Mouse (Mus musculus) naive thymus-derived CD4-positive, alpha-beta T cell, adult 2 months (primary cell): Measurements from ENCODE around the gene Agbl4.

Experiments used
- DNase-seq: peaks from one replicate; pipeline ENCODE4 v3.0.0-alpha.2; 2011; ENCODE audit warnings: low read depth

Agbl4 gene

GRCm38 (mm10) chr4:111447918-111448317 lies 1050.5 kb downstream of the Agbl4 start:
- no peak for DNase-seq

- DNase-seq = no peak
Measured at GRCm38 (mm10) chr4:111448586-111448985, 1051.1 kb downstream of the Agbl4 start.

- DNase-seq = no peak
Measured at GRCm38 (mm10) chr4:111449442-111450199, 1052.2 kb downstream of the Agbl4 start.

DNA sequence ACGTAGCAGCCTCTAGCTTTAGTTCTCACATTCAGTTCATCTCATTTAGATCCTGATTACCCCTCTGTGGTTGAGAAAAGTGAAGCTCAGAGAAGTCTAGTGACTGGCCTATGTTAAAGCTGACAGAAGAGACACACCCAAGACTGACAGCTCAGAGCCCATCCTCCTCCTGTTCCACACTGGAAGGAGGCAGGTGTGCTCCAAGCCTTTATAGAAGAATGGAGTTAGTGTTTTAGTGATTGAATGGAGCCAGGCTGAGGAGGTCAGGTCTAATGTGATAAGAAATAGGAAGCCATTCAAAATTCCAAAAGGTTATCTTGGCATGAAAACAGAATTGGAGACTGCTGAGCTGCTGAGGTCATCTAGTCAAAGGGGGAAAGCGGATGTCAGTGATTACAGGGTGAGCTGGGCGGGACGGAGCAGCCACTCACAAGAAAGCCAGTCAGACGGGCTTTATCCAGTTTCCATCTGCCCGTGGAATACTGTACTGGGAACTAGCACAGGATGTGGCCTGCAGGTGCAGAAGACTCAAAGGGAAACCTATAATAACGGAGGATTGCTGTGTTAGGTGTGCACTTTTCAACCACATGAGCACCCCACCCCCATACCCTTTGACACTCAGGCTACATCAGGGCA lies 1053.9 kb downstream of the Agbl4 start:
- DNase-seq = no peak

GRCm38 (mm10) chr4:111452192-111452591 lies 1054.7 kb downstream of the Agbl4 start:
- no peak for DNase-seq

- no peak for DNase-seq
Measured at GRCm38 (mm10) chr4:111453275-111453674, 1055.8 kb downstream of the Agbl4 start.

GRCm38 (mm10) chr4:111455621-111456020 lies 1058.2 kb downstream of the Agbl4 start:
- DNase-seq = no peak

- no peak for DNase-seq
Measured at GRCm38 (mm10) chr4:111457568-111457967, 1060.1 kb downstream of the Agbl4 start.

- no peak for DNase-seq
Measured at GRCm38 (mm10) chr4:111467293-111467773, 1069.9 kb downstream of the Agbl4 start.

- no peak for DNase-seq
Measured at GRCm38 (mm10) chr4:111467796-111468195, 1070.3 kb downstream of the Agbl4 start.

DNA sequence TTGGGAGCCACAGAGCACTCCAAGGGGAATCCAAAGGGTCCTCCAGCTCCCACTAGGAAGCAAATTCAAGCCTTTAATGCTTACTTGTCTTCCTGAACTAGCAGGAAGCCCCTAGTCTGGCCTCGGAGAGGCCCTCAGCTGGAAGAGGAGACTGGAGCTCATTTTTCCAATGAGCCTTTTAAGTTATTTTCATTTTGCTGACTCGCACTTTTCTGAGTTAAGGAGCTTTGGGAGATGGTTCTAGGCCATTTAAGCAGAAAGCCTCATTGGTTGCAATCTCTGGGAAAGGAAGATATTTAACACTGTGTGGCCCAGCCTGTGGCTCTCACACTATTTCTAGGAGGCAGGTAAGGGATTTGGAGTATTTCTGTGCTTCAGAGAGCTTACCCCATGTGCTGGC lies 1072.4 kb downstream of the Agbl4 start:
- no peak for DNase-seq

DNA sequence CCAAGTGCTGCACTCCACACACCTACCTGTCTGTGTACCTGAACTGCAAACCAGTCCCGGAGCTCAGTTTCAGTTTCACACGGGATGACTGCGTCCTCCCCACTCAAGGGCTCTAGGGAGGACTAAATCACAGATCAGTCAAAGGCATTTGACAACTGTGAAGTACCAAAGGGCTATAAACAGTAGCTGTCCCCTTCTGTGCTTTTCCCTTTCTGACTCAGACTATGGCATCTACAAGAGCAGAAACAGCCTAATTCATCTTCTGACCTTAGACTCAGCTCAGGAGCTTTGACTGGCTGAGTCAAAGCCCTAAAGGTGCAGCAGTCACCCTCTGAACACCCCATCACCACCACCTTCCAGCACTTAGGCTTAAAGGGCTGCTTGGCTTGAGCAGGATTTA lies 1074.3 kb downstream of the Agbl4 start:
- no peak for DNase-seq

- no peak for DNase-seq
Measured at GRCm38 (mm10) chr4:111472511-111472910, 1075.0 kb downstream of the Agbl4 start.

DNA sequence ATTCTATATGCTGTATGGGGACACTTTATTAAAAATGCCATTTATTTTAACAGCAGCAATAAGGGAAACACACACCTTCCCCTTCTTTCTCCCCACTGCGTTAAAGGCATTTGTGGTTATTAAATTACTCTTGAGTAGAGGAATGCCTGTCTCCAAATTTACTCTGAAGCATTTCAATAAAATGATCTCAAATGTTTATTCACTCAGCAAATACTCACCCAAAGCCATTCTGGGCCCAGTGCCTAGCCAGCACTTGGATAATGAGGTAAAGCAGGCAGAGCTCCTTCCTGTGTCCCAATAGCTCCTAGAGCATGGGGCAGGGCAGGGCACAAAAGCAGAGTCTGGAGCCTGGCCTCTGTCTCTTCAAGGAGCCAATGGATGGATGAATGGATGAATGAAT lies 1075.6 kb downstream of the Agbl4 start:
- DNase-seq = no peak

DNA sequence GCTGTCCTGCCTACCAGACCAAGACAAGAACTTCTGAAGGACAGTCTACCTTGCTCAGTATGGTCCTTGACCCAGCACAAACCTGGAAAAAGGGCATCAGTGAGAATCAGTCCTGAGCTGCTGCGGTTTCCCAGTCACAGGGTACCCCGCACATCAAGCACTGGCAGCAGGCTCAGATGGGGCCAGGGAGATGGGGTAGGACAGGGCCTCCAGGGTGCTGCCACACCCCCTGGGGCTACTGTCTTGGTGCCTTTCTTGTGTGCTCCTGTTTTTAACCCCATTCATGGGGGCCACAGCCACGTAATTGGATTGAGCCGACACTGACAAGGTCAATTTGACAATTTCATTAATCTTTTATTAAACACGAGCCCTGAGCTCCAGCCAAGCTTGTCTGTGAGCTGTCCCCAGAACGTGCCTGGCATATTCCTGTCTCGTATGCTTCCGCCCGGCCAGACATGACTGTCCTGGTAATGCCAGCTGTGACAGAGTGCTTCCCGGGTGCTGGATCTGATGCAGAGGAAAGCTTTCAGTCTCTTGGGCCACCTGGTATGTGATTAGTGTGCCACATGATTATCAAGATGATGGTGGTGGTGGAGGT lies 1078.0 kb downstream of the Agbl4 start:
- no peak for DNase-seq

GRCm38 (mm10) chr4:111477507-111477906 lies 1080.0 kb downstream of the Agbl4 start:
- no peak for DNase-seq

- DNase-seq = no peak
Measured at GRCm38 (mm10) chr4:111483499-111483898, 1086.0 kb downstream of the Agbl4 start.

- DNase-seq = no peak
Measured at GRCm38 (mm10) chr4:111485189-111485588, 1087.7 kb downstream of the Agbl4 start.

GRCm38 (mm10) chr4:111486187-111486586 lies 1088.7 kb downstream of the Agbl4 start:
- DNase-seq = no peak

GRCm38 (mm10) chr4:111487233-111487843 lies 1089.9 kb downstream of the Agbl4 start:
- DNase-seq = no peak

DNA sequence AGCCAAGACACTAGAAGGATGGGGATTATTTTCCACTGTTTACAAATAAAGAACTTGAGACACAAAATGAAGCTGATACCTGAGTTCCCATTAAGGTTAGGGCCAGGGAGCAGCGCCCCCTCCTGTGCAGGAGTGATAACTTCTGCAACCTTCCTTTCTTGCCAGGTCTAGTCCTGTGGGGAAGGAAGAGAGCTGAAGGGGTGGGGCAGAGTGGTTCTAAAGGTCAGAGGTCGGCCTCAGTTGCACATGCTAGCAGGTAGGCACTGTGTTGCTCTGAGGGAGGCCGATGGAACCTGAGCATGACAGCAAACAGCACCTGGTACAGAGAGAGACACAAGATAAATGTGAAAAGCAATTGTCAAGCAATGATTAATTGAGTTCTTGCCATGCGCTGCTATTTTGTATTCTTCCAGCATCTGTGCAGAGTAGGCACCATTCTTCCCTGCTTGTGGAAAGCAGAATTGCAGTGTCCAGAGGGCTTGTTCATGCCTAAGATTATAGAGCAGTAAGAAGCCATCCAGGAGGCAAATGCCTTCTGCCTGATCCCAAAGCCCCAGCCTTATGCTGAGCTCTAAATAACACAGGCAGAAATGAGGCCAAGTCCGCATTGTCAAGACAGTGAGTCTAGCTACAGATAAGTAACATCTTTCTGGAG lies 1096.4 kb downstream of the Agbl4 start:
- no peak for DNase-seq

GRCm38 (mm10) chr4:111495949-111496348 lies 1098.5 kb downstream of the Agbl4 start:
- peak; percentile 19 for DNase-seq
